7 mouse cellular contexts compared by ENCODE assay signal in genomic region chr17:66448421-66449405, GRCm38 (mm10). TPM values are rescaled to one million over a fixed set of nuclear protein-coding genes. Genes with fewer than 3 reads are reported as not detected.
DNase-seq lines count a peak whose midpoint lies in the region; ATAC-seq and TF ChIP-seq lines count a peak whose summit lies in the region.

No protein-coding gene starts in this region.

- intact Hi-C loops in heart, postnatal 36 days (cut with DNase I) = loop anchor here (5.0 kb wide), 1 partner anchor 106 kb away; no protein-coding TSS in a partner anchor

- peak overlapping the region; percentile 83 for H3K4me2 ChIP-seq in forebrain, embryonic 12.5 days
- H3K4me2 ChIP-seq in stomach, postnatal 0 days (replicated peaks; ENCODE audit: low read depth) = peak overlapping the region; percentile 95

- H3K4me3 ChIP-seq in G1E (ENCODE audit: low read depth, low read length) = peak overlapping the region; percentile 23; the same call in 1 of the 2 replicates
- peak overlapping the region; percentile 94 for H3K4me3 ChIP-seq in forebrain, embryonic 12.5 days (replicated peaks)
- peak overlapping the region; percentile 77 for H3K4me3 ChIP-seq in stomach, postnatal 0 days (ENCODE audit: low read depth, low read length)

- WGBS in forebrain, embryonic 12.5 days = under 1% methylated on average over 119 of the region's 136 CpGs
- under 1% methylated on average over 87 of the region's 136 CpGs for WGBS in stomach, postnatal 0 days

- peak overlapping the region; percentile 95 for H3K27ac ChIP-seq in forebrain, embryonic 12.5 days
- peak overlapping the region; percentile 78 for H3K27ac ChIP-seq in stomach, postnatal 0 days (replicated peaks)

- no peaks in the 10 kb centered on the region for H3K36me3 ChIP-seq in G1E (replicated peaks)
- no peaks in the 10 kb centered on the region for H3K36me3 ChIP-seq in forebrain, embryonic 12.5 days (replicated peaks)
- H3K36me3 ChIP-seq in stomach, postnatal 0 days (ENCODE audit: control insufficient read depth, insufficient read depth, low read length) = no peaks in the 10 kb centered on the region

- TF ChIP-seq EP300 in stomach, postnatal 0 days (optimal IDR thresholded peaks at IDR 0.05) = no peak

- no peaks in the 10 kb centered on the region for H3K27me3 ChIP-seq in G1E (ENCODE audit: insufficient read depth, low read length)
- H3K27me3 ChIP-seq in forebrain, embryonic 12.5 days = peaks cover 18% of the 10 kb centered on the region
- H3K27me3 ChIP-seq in stomach, postnatal 0 days (ENCODE audit: control insufficient read depth, insufficient read depth, low read length) = no peaks in the 10 kb centered on the region

- peaks cover 86% of the 10 kb centered on the region for H3K9me3 ChIP-seq in G1E (replicated peaks)
- no peaks in the 10 kb centered on the region for H3K9me3 ChIP-seq in forebrain, embryonic 12.5 days
- H3K9me3 ChIP-seq in stomach, postnatal 0 days (ENCODE audit: control insufficient read depth, low read length) = no peaks in the 10 kb centered on the region

- H3K9ac ChIP-seq in forebrain, embryonic 12.5 days = peak overlapping the region; percentile 94
- peak overlapping the region; percentile 73 for H3K9ac ChIP-seq in stomach, postnatal 0 days (ENCODE audit: low read length)

- no peak for ATAC-seq in G1E (ENCODE audit: extremely low read depth, insufficient number of reproducible peaks, low FRiP score, poor library complexity, severe bottlenecking)
- peak; percentile 44 for ATAC-seq in forebrain, embryonic 12.5 days (ENCODE audit: low FRiP score)
- ATAC-seq in stomach, postnatal 0 days (ENCODE audit: low FRiP score, low TSS enrichment) = peak; percentile 36

- H3K4me1 ChIP-seq in G1E (ENCODE audit: insufficient read depth, low read depth, low read length) = no peaks in the 10 kb centered on the region
- H3K4me1 ChIP-seq in forebrain, embryonic 12.5 days = peaks cover 66% of the 10 kb centered on the region
- no peaks in the 10 kb centered on the region; the same call in 1 of the 2 replicates for H3K4me1 ChIP-seq in stomach, postnatal 0 days (replicated peaks; ENCODE audit: control insufficient read depth, insufficient read depth)

- no peak for TF ChIP-seq CTCF in G1E (IDR thresholded peaks at IDR 0.05; ENCODE audit: low read depth, low read length)
- TF ChIP-seq CTCF in stomach, postnatal 0 days (IDR thresholded peaks at IDR 0.05; ENCODE audit: low read depth) = peak; percentile 57

- no peak for DNase-seq in G1E (ENCODE audit: low spot score)
- peak; percentile 76 for DNase-seq in adrenal gland, postnatal 14 days
- peak; percentile 63 to 64 for DNase-seq in heart, postnatal 36 days
- DNase-seq in layer of hippocampus, postnatal 10 days (ENCODE audit: low spot score in 2 of 2) = peak; percentile 63 to 78
- DNase-seq in lung, postnatal 4 days = peak; percentile 69 to 72
- peak; percentile 36 for DNase-seq in stomach, postnatal 0 days (ENCODE audit: low spot score)

RNA-seq across cellular contexts. Expression of gene Mtcl1, which starts 0.8 kb away (rescaled TPM):
- total RNA-seq in G1E (2014; fragmentation: Nextera tagmentation) = not detected in 2 replicates
- total RNA-seq in G1E (2017) = 0.11 TPM in 1 of 2 replicates, not detected in the other
- polyA plus RNA-seq in G1E (2012) = not detected in 2 replicates
- total RNA-seq in adrenal gland, postnatal 14 days (2021) = 13.7 and 14.3 TPM in 2 replicates
- polyA plus RNA-seq in forebrain, embryonic 12.5 days (2016; fragmentation: Nextera tagmentation; extraction: Ambion mirVana) = 43.0 and 49.3 TPM in 2 replicates
- 1 to 10 TPM; 4.4 to 6.3 TPM for total RNA-seq in heart, postnatal 36 days (2021)
- 10 to 100 TPM; 30.0 to 41.4 TPM for total RNA-seq in layer of hippocampus, postnatal 10 days (2021)
- polyA plus RNA-seq in stomach, postnatal 0 days (2015; fragmentation: Nextera tagmentation; extraction: Ambion mirVana) = 1.8 and 2.2 TPM in 2 replicates

Comparison
In these comparisons a context has a peak if more than half of its experiments do, and no peak if none do; other contexts are left out.
1. H3K4me3 ChIP-seq: peak in every context shown above with its lines; median percentile 94 in forebrain, embryonic 12.5 days; 77 in stomach, postnatal 0 days; 23 in G1E.
2. RNA of gene Mtcl1, which starts 0.8 kb away (total RNA-seq): 30.0 to 41.4 TPM in layer of hippocampus, postnatal 10 days, 13.7 to 14.3 TPM in adrenal gland, postnatal 14 days and 4.4 to 6.3 TPM in heart, postnatal 36 days; 0.11 TPM in G1E; every median in the first group is over 4 times any median in the second.